Mouse (Mus musculus) intestine, postnatal 0 days (tissue): Measurements from ENCODE around the gene Synj2. TPM values are rescaled to one million over a fixed set of nuclear protein-coding genes. Genes with fewer than 3 reads are reported as not detected.

Experiments
- ATAC-seq: fragments of 200-750 bp; cut with Nextera tagmentation; 2 replicates; pipeline ENCODE4 v1.8.0; 2017; ENCODE audit warnings: mild to moderate bottlenecking, moderate TSS enrichment, moderate library complexity
- H3K27ac ChIP-seq: fragments of 300-500 bp; sonication (generic); 2 replicates; pipeline ENCODE4 v1.5.1; 2014; ENCODE audit warnings: mild to moderate bottlenecking, low read depth, low read length, moderate library complexity
- H3K27me3 ChIP-seq: fragments of 300-500 bp; sonication (generic); replicated peaks from 2 replicates; pipeline ENCODE4 v1.6.1; 2014; ENCODE audit warnings: low read length, mixed read lengths; ENCODE audit not compliant: control insufficient read depth, insufficient read depth
- H3K36me3 ChIP-seq: fragments of 300-500 bp; sonication (generic); 2 replicates; pipeline ENCODE4 v1.6.1; 2014; ENCODE audit warnings: mild to moderate bottlenecking, moderate library complexity; ENCODE audit not compliant: control insufficient read depth, insufficient read depth
- H3K4me1 ChIP-seq: fragments of 300-500 bp; sonication (generic); replicated peaks from 2 replicates; pipeline ENCODE4 v1.6.1; 2014; ENCODE audit warnings: antibody characterized with exemption, low read length, mixed read lengths; ENCODE audit not compliant: control insufficient read depth, insufficient read depth
- H3K4me2 ChIP-seq: fragments of 300-500 bp; sonication (generic); replicated peaks from 2 replicates; pipeline ENCODE4 v1.6.1; 2014; ENCODE audit warnings: low read depth, mild to moderate bottlenecking, moderate library complexity
- H3K4me3 ChIP-seq: fragments of 300-500 bp; sonication (generic); 2 replicates; pipeline ENCODE4 v1.5.1; 2014; ENCODE audit warnings: low read depth, low read length
- H3K9ac ChIP-seq: fragments of 300-500 bp; sonication (generic); 2 replicates; pipeline ENCODE4 v1.6.1; 2014; ENCODE audit warnings: mild to moderate bottlenecking, low read depth, low read length
- H3K9me3 ChIP-seq: fragments of 300-500 bp; sonication (generic); 2 replicates; pipeline ENCODE4 v1.6.1; 2016; ENCODE audit warnings: mixed run types; ENCODE audit not compliant: control insufficient read depth
- CTCF ChIP-seq: sonication (generic); IDR thresholded peaks from 2 replicates; pipeline ENCODE4 v1.5.1; 2016; ENCODE audit warnings: low read depth, mild to moderate bottlenecking, control low read depth, antibody characterized with exemption, moderate library complexity
- WGBS: fragments of 180-500 bp; shearing (Covaris S2); extraction: QIAGEN DNeasy Blood & Tissue Kit; methylation state at CpG from one replicate; pipeline ENCODE4 v1.1.7; 2014; 5-methylcytosine and 5-hydroxymethylcytosine counted together
- polyA plus RNA-seq: library from polyadenylated mRNA; unstranded; fragments of >200 nt; fragmentation: Nextera tagmentation; extraction: Ambion mirVana; gene quantifications from 2 replicates; pipeline ENCODE4 v1.2.1, GENCODE M21; 2015

Gene Synj2
- polyA plus RNA-seq, 1 experiment from 2014 or later, result 2.6 TPM

GRCm38 (mm10) chr17:6073405-6073804, 132.3 kb downstream of the Synj2 start:
- Histone ChIP-seq H3K27me3 (no peaks in the 10 kb centered on the region), H3K27ac (no peak overlapping the region), H3K9me3 (no peaks in the 10 kb centered on the region), H3K4me2 (no peak overlapping the region), H3K9ac (no peak overlapping the region), H3K4me1 (0 out of 2 replicates have a peak, but pooled peaks cover under 1% of the 10 kb centered on the region), H3K36me3 (peaks cover 41% of the 10 kb centered on the region), H3K4me3 (no peak overlapping the region)
- no peak for TF ChIP-seq CTCF
- ATAC-seq, result peak; percentile 20; the same call in 1 of the 2 replicates
- 29% methylated on average over 7 of the region's 7 CpGs for WGBS

GRCm38 (mm10) chr17:6079287-6080122, 138.4 kb downstream of the Synj2 start, which contains the start of the genes Serac1 and Gtf2h5:
TSS of gene Serac1 (minus strand) at chr17:6079741.
TSS of gene Gtf2h5 (plus strand) at chr17:6079786.
- ATAC-seq, result peak; percentile 96
- Histone ChIP-seq H3K4me3 (peak within 1 kb of the TSS; percentile 84), H3K4me1 (0 out of 2 replicates have a peak, but pooled peaks cover 5% of the 10 kb centered on the region), H3K27ac (peak within 1 kb of the TSS; percentile 90), H3K27me3 (no peaks in the 10 kb centered on the region), H3K36me3 (peaks cover 3% of the 10 kb centered on the region), H3K9ac (peak within 1 kb of the TSS; percentile 79), H3K9me3 (no peaks in the 10 kb centered on the region), H3K4me2 (peak within 1 kb of the TSS; percentile 88)
- TF ChIP-seq CTCF, result no peak
- under 1% methylated on average over 70 of the region's 70 CpGs for WGBS

GRCm38 (mm10) chr17:6083323-6083890, 142.3 kb downstream of the Synj2 start:
- 0 out of 2 replicates have a peak overlapping the region, but pooled peaks have one; percentile 35 for H3K27ac ChIP-seq
- no peak overlapping the region for H3K4me3 ChIP-seq
- 0 out of 2 replicates have a peak, but pooled peaks cover 5% of the 10 kb centered on the region for H3K4me1 ChIP-seq
- peaks cover 25% of the 10 kb centered on the region for H3K36me3 ChIP-seq
- H3K4me2 ChIP-seq, result no peak overlapping the region
- no peak for ATAC-seq
- 74% methylated on average over 5 of the region's 5 CpGs for WGBS
- no peak overlapping the region for H3K9ac ChIP-seq
- TF ChIP-seq CTCF, result no peak
- H3K27me3 ChIP-seq, result no peaks in the 10 kb centered on the region
- H3K9me3 ChIP-seq, result no peaks in the 10 kb centered on the region

- Histone ChIP-seq H3K4me2 (no peak overlapping the region), H3K9me3 (no peaks in the 10 kb centered on the region), H3K4me1 (no peaks in the 10 kb centered on the region), H3K4me3 (no peak overlapping the region), H3K9ac (no peak overlapping the region), H3K27me3 (no peaks in the 10 kb centered on the region), H3K27ac (no peak overlapping the region), H3K36me3 (peaks cover 16% of the 10 kb centered on the region; the same call in 1 of the 2 replicates)
- no peak for TF ChIP-seq CTCF
- peak; percentile 83 for ATAC-seq
- 51% methylated on average over 6 of the region's 6 CpGs for WGBS
Observed at GRCm38 (mm10) chr17:6091604-6092003, 150.5 kb downstream of the Synj2 start.

Other genes starting within 250 kb of the Synj2 start
- gene Snx9, start 100.0 kb upstream of the Synj2 start, polyA plus RNA-seq, result 91.4 and 95.4 TPM in 2 replicates
- gene Serac1, start 138.5 kb downstream of the Synj2 start, polyA plus RNA-seq, result 2.5 and 2.7 TPM in 2 replicates
- gene Gtf2h5, start 138.5 kb downstream of the Synj2 start, polyA plus RNA-seq, result 145 and 157 TPM in 2 replicates
- gene Tulp4, start 165.2 kb downstream of the Synj2 start, polyA plus RNA-seq, result 35.1 and 37.0 TPM in 2 replicates